Mouse (Mus musculus): ENCODE measurements around the gene Synm. TPM values are rescaled to one million over a fixed set of nuclear protein-coding genes. Genes with fewer than 3 reads are reported as not detected.
A peak's percentile ranks its signal among the peaks of the same experiment; 100 is the strongest.

The Synm gene
- polyA plus RNA-seq, 1 experiment: 13.6 TPM

DNA sequence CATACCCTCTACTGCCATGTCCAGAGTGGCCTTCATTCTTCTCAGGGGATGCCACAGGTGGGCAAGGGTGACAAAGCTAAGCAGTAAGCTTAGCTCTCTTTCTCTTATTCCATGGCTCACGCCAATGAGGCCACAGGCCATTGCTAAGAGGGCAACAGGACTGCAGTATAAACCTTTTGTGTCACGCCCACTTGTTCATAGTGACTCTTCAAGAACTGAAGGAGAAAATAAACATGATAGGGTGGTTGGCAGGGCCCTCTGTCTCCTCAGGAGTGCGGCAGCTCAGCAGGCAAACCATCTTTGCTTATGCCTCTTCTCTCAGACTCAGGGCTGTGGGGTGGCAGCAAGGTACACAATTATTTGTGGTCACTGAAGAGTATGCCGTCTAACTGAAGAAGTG is 30.7 kb downstream of the Synm start:
- Histone ChIP-seq H3K27ac (ENCODE audit: insufficient read depth, low read length) (no peak overlapping the region), H3K4me1 (ENCODE audit: control insufficient read depth, insufficient read depth, low read length) (no peaks in the 10 kb centered on the region), H3K4me3 (ENCODE audit: insufficient read depth, low read length) (no peak overlapping the region)
- TF ChIP-seq POLR2A (IDR thresholded peaks at IDR 0.05; ENCODE audit: extremely low read depth, insufficient read depth, low read length) (no peak), CTCF (IDR thresholded peaks at IDR 0.05; ENCODE audit: extremely low read depth, insufficient read depth, low read length) (no peak)

DNA sequence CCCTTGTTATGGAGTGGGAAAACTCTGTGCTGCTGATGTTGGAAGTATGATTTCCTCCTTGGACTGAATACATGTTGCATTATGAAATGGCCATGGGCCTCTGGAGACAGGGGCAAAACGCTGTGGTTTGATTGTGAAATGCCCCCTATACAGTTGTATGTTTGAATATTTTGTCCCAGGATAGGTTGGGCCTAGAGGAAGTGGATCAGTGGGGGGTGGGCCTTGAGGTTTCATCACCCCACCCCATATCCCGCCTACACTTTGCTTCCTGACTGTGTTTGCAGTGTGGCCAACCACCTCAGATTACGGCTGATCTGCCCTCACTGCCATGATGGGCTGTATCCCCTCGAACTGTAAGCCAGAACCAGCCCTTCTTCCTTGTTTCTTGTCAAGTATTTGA is 31.3 kb downstream of the Synm start:
- TF ChIP-seq CTCF (IDR thresholded peaks at IDR 0.05; ENCODE audit: extremely low read depth, insufficient read depth, low read length): no peak
- TF ChIP-seq POLR2A (IDR thresholded peaks at IDR 0.05; ENCODE audit: extremely low read depth, insufficient read depth, low read length): no peak
- Histone ChIP-seq H3K4me3 (ENCODE audit: insufficient read depth, low read length) (no peak overlapping the region), H3K27ac (ENCODE audit: insufficient read depth, low read length) (no peak overlapping the region), H3K4me1 (ENCODE audit: control insufficient read depth, insufficient read depth, low read length) (no peaks in the 10 kb centered on the region)

DNA sequence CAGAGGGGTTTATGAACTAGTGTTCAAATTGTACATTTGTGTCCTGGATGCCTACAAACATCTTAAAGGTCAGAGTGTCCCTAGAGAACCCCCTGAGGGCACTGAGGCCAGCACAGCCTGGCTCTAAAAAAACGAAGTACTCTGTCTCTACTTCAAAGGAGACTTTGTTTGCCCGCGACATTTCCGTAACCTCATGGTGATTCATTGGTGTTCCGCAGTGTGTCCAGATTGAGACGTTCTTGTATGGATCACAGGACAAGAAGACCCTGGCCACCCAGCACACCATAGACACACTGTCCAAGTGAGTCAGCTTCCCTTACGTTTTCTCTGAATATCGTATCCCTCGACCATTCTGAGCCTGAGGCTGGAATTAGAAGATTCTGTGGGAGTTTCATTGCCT is 34.5 kb downstream of the Synm start:
- H3K27ac ChIP-seq (ENCODE audit: insufficient read depth, low read length): no peak overlapping the region
- no peak for TF ChIP-seq POLR2A (IDR thresholded peaks at IDR 0.05; ENCODE audit: extremely low read depth, insufficient read depth, low read length)
- no peak for TF ChIP-seq CTCF (IDR thresholded peaks at IDR 0.05; ENCODE audit: extremely low read depth, insufficient read depth, low read length)
- H3K4me3 ChIP-seq (ENCODE audit: insufficient read depth, low read length): no peak overlapping the region
- H3K4me1 ChIP-seq (ENCODE audit: control insufficient read depth, insufficient read depth, low read length): no peaks in the 10 kb centered on the region

DNA sequence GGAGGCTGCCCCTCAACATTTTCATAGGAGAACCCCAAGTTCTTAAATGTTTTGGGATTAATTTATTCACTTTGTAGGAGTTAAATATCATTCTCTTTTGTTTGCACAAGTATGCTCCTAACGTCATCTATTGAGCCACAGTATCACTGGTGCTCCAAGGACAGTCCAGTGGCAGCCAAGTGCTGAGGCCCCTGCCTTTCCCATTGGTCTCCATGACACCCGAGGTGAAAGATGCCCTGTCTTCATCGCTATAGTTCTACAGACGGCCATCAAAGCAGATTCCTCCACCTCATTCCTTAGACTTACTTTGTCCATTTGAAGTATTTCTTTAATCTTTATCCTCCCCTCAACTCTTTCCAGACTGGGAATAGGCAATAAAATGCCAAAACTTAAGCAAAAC is 35.0 kb downstream of the Synm start:
- Histone ChIP-seq H3K4me1 (ENCODE audit: control insufficient read depth, insufficient read depth, low read length) (no peaks in the 10 kb centered on the region), H3K4me3 (ENCODE audit: insufficient read depth, low read length) (no peak overlapping the region), H3K27ac (ENCODE audit: insufficient read depth, low read length) (no peak overlapping the region)
- TF ChIP-seq POLR2A (IDR thresholded peaks at IDR 0.05; ENCODE audit: extremely low read depth, insufficient read depth, low read length): no peak
- TF ChIP-seq CTCF (IDR thresholded peaks at IDR 0.05; ENCODE audit: extremely low read depth, insufficient read depth, low read length): no peak

DNA sequence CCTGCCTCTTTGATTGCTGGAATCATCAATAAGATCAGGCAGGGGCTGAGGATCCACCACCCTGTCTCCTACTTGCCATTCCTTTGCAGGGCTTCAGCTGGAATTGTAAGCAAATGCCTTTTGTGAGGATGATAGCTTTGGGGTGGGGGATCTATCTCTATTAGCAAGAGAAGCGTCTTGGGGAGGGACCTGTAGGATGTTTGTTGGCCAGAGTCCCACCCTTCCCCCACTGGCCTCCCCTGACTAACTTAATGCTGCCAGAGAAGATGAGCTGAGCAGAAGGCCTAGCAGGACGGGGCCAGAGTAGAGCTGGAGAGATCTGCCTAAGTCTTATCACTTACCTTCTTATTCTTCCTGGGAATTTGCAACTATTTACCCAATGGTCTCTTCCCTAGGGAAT is 37.4 kb downstream of the Synm start:
- no peak overlapping the region for H3K4me3 ChIP-seq (ENCODE audit: insufficient read depth, low read length)
- no peaks in the 10 kb centered on the region for H3K4me1 ChIP-seq (ENCODE audit: control insufficient read depth, insufficient read depth, low read length)
- TF ChIP-seq CTCF (IDR thresholded peaks at IDR 0.05; ENCODE audit: extremely low read depth, insufficient read depth, low read length): no peak
- TF ChIP-seq POLR2A (IDR thresholded peaks at IDR 0.05; ENCODE audit: extremely low read depth, insufficient read depth, low read length): no peak
- H3K27ac ChIP-seq (ENCODE audit: insufficient read depth, low read length): no peak overlapping the region

DNA sequence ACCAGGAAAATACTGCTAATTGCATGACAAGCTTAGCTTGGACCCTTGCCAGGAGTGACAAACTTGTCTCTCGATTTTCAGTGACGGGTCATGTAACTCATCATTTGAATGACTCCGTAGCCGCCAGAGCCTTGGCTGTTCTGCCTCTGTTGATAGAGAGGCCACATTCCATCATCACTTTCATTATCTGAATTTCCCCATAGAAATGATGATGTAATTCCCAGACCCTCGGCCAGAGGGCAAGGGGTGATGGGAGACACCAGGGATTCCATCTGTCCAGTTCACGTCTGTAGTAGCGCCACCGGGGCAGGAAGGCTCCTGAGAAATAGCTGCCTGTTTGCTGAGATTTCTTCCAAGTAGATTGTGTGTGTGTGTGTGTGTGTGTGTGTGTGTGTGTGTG is 40.7 kb downstream of the Synm start:
- H3K27ac ChIP-seq (ENCODE audit: insufficient read depth, low read length): no peak overlapping the region
- no peak overlapping the region for H3K4me3 ChIP-seq (ENCODE audit: insufficient read depth, low read length)
- peaks cover 5% of the 10 kb centered on the region; the same call in 1 of the 2 replicates for H3K4me1 ChIP-seq (ENCODE audit: control insufficient read depth, insufficient read depth, low read length)
- TF ChIP-seq POLR2A (IDR thresholded peaks at IDR 0.05; ENCODE audit: extremely low read depth, insufficient read depth, low read length): no peak
- no peak for TF ChIP-seq CTCF (IDR thresholded peaks at IDR 0.05; ENCODE audit: extremely low read depth, insufficient read depth, low read length)

DNA sequence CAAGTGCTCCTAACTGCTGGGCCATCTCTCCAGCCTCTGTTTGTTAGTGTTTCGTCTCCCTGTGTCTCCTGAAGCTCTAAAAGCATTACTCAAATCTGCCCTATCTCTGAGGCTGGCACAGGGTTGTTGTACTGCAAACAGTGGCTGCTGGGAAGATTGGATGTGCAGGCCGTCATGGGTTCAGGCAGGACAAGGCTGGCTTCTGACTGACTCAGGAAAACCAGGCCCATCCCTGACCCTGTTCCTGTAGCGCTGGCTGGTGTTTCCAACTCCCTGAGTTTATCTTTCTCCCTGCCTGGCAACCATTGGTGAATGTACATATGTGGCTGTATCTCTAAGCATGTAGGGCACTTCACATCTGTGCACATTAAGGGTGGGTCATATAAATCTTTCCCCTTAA is 42.0 kb downstream of the Synm start:
- H3K4me3 ChIP-seq (ENCODE audit: insufficient read depth, low read length): no peak overlapping the region
- H3K27ac ChIP-seq (ENCODE audit: insufficient read depth, low read length): no peak overlapping the region
- peaks cover 5% of the 10 kb centered on the region; the same call in 1 of the 2 replicates for H3K4me1 ChIP-seq (ENCODE audit: control insufficient read depth, insufficient read depth, low read length)
- TF ChIP-seq POLR2A (IDR thresholded peaks at IDR 0.05; ENCODE audit: extremely low read depth, insufficient read depth, low read length) (no peak), CTCF (IDR thresholded peaks at IDR 0.05; ENCODE audit: extremely low read depth, insufficient read depth, low read length) (no peak)

DNA sequence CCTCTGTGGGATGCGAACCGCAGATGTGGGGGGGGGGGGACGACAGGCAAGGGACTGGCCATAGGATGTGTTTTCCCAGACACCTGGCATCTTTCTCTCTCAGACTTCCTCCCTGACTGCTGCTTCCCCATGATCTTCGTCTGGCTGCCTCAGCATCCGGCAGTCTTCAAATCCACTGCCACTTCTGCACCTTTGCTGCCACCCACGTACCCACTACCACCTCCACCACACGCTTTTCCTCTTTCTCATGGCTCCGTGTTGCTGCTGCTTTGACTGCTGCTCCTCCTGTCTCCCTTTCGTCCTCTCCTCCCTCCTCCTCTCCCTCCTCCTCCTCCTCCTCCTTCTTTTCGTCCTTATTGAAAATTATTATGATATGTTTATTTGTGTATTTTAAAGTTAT is 42.6 kb downstream of the Synm start:
- H3K27ac ChIP-seq (ENCODE audit: insufficient read depth, low read length): no peak overlapping the region
- H3K4me3 ChIP-seq (ENCODE audit: insufficient read depth, low read length): no peak overlapping the region
- H3K4me1 ChIP-seq (ENCODE audit: control insufficient read depth, insufficient read depth, low read length): peaks cover 5% of the 10 kb centered on the region; the same call in 1 of the 2 replicates
- TF ChIP-seq CTCF (IDR thresholded peaks at IDR 0.05; ENCODE audit: extremely low read depth, insufficient read depth, low read length): no peak
- TF ChIP-seq POLR2A (IDR thresholded peaks at IDR 0.05; ENCODE audit: extremely low read depth, insufficient read depth, low read length): no peak

DNA sequence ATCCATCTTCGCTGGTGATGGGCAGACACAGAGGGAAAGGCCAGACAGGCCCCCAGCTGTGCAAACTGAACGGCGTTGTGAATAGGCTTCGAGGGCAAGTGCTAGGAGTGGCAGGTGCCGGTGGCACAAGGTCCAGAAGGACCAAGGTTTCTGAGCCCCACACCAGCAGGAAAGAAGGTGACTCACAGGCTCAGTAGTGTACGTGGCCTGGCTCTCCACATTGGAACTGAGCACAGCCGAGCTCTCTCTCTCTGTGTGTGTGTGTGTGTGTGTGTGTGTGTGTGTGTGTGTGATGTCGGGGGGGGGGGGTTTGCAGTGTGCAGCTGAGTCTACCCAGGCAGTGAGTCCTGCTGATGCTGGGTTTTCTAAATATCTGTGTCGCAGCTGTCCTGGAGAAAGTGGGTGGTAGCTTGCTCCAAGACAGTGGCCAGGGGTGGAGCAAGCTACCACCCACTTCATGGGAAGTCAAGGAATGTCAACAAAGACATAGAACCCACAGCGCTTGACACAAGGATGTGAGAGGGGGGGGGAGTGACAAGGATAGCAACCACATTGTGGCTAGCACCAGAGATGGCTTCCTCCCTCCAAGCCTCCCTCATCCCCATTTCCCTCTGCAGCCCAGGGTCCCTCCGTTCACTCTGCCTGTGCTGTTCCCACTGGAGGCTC is 43.2 kb downstream of the Synm start:
- 0 out of 2 replicates have a peak overlapping the region, but pooled peaks have one; percentile 17 for H3K27ac ChIP-seq (ENCODE audit: insufficient read depth, low read length)
- peaks cover 5% of the 10 kb centered on the region; the same call in 1 of the 2 replicates for H3K4me1 ChIP-seq (ENCODE audit: control insufficient read depth, insufficient read depth, low read length)
- TF ChIP-seq CTCF (IDR thresholded peaks at IDR 0.05; ENCODE audit: extremely low read depth, insufficient read depth, low read length) (no peak), POLR2A (IDR thresholded peaks at IDR 0.05; ENCODE audit: extremely low read depth, insufficient read depth, low read length) (no peak)
- H3K4me3 ChIP-seq (ENCODE audit: insufficient read depth, low read length): no peak overlapping the region

DNA sequence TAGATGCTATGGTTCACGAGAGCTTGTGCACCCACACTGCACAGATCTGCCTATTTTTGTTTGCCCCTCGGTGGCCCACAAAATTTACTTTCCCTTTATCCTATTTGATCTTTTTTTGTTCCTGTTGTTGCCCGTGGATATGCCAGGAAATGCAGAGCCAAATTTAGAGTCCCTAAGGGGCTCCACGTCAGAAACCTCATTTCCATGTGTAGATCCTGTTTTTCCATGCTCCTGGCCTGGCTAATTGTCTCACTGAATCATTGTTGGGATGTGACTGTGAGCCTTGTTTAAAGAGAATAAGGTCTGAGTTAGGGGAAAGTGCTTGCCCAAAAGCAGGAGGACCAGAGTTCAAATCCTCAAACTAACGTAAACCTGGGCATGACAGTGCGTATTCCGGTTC is 44.4 kb downstream of the Synm start:
- H3K27ac ChIP-seq (ENCODE audit: insufficient read depth, low read length): 0 out of 2 replicates have a peak overlapping the region, but pooled peaks have one; percentile 17
- TF ChIP-seq CTCF (IDR thresholded peaks at IDR 0.05; ENCODE audit: extremely low read depth, insufficient read depth, low read length): no peak
- TF ChIP-seq POLR2A (IDR thresholded peaks at IDR 0.05; ENCODE audit: extremely low read depth, insufficient read depth, low read length): no peak
- H3K4me3 ChIP-seq (ENCODE audit: insufficient read depth, low read length): no peak overlapping the region
- H3K4me1 ChIP-seq (ENCODE audit: control insufficient read depth, insufficient read depth, low read length): peaks cover 5% of the 10 kb centered on the region; the same call in 1 of the 2 replicates
